Mouse (Mus musculus) duodenum, adult 2 months (tissue): ENCODE results near the gene Hsd3b2. TPM values are rescaled to one million over a fixed set of nuclear protein-coding genes. Genes with fewer than 3 reads are reported as not detected.

Experiments used
- polyA plus RNA-seq: library from polyadenylated mRNA; depleted of rRNA; stranded (reverse); fragments of >200 nt; gene quantifications from 2 replicates; pipeline ENCODE4 v1.2.3, GENCODE M21; 2012; ENCODE audit warnings: low replicate concordance; rRNA removed

Hsd3b2 gene
- 0.27 and 0.82 TPM in 2 replicates for polyA plus RNA-seq

DNA sequence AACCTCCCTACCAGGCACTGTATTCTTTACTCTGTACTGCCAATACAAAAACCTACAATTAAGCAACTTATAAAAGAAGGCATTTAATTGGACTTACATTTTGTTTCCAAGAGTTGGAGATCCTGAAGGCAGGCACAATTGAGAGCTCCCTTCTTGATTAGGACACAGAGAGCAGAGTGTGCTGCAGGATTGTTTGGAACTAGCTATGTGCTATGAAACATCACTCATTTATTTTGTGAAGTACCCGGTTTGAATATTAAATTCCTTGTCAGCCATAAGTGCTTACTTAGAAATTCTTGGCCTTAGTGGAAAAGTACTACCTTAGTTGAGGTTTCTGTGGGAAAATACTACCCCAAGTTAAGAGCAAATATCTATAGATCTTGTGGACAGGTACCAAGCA is at the start of gene Hsd3b2:
TSS of gene Hsd3b2 (minus strand) at position 168 of the 400 bp plus-strand sequence.

Other genes starting within 250 kb of the Hsd3b2 start
- not detected in 2 replicates for gene Hsd3b4, start 214.0 kb downstream of the Hsd3b2 start, polyA plus RNA-seq
- not detected in 2 replicates for gene Gm10681, start 135.7 kb downstream of the Hsd3b2 start, polyA plus RNA-seq
- not detected in 2 replicates for gene Hsd3b5, start 94.3 kb downstream of the Hsd3b2 start, polyA plus RNA-seq
- gene Hsd3b3, start 38.6 kb upstream of the Hsd3b2 start, polyA plus RNA-seq, result 6.1 and 6.9 TPM in 2 replicates
- gene Hsd3b6, start 89.9 kb upstream of the Hsd3b2 start, polyA plus RNA-seq, result not detected in 2 replicates
- gene Hsd3b1, start 135.3 kb upstream of the Hsd3b2 start, polyA plus RNA-seq, result 1.2 and 1.6 TPM in 2 replicates
- not detected in 2 replicates for gene Hao2, start 168.7 kb upstream of the Hsd3b2 start, polyA plus RNA-seq